Mouse (Mus musculus): ENCODE measurements around the gene Sfn.
A peak's percentile ranks its signal among the peaks of the same experiment; 100 is the strongest.

Gene Sfn

DNA sequence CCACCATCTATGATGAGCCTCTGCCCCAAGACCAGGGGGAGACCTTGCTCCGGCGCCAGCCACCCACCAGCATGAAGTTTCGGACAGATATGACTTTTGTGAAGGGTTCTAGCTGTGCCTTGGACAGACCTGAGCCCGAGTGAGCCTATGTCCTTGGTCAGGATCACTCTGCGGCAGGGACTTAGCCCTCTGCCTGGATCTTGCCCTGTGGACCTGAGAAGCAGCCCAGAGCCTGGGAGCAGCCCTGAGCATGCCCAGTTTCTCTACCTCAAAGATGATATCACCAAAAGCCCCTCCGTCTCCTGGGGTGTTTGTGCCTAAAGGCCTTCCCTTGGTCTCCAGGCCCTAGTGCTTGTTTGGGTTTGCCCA lies 18.3 kb downstream of the Sfn start:
- no peak for DNase-seq (ENCODE audit: low read depth, low spot score)

DNA sequence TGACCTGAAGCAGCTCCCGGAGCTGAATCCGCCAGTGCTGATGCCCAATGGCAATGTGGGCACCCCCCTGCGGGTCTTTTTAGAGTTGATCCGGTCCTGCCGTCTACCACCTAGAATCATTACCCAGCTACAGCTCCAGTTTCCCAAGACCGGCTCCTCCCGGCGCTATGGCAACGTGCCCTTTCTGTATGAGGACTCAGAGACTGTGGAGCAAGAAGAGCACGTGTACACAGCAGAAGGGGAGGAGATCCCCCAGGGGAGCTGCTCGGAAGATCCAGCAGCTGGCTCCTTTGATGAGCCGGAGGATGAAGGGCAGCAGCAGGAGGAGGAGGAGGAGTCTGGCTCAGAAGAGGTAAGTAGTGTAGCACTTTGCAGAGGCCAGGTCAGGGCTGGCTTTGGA lies 24.0 kb downstream of the Sfn start:
- peak; percentile 82 for DNase-seq (ENCODE audit: low read depth, low spot score)

DNA sequence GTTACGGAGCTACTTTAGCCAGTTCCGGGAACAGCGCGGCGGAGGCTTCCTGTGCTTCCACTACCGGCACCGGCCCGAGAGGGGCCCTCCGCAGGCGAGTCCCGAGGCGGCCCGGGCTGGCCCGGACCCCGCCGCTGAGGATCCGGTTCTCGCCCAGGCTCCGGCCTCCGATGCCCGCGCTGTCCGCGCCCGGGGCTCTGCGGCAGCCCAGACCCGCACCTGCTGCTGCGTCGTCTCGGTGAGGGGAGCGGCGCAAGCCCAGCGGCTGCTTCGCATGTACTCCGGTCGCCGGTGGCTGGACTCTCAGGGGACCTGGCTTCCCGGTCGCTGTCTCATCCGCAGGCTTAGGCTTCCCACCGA lies 27.1 kb downstream of the Sfn start:
- no peak for DNase-seq (ENCODE audit: low read depth, low spot score)

DNA sequence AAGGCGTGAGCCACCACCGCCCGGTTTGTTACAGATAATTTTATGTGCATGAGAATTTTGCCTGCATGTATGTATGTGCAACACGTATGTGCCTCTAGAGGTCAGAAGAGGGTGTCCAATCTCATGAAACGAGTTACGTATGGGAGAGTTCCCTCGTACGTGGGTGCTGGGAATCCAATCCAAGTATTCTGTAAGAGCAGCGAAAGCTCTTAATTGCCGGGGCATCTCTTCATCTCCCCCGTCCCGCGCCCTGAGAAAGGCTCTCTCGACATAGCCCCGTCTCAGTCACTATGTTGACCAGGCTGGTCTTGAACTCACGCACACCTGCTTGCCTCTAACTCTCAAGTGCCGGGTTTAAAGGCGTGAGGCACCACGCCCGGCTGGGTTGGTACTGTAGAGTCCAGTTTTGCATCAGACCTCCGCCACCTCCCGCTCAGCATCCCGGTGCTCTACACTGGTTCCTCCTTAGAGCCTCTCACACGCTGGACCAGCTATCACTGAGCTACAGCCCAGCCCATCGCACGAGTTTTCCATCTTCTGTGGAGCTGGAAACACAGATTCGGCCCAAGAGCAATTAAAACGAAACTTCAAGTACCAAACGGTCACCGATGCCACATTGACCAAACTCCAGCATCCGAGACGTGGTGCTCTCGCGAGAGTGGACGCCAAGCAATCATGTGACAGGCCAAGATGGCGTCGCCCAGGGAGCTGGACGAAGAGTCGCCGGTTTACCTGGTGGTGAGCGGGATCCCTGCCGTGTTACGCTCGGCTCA lies 27.7 kb downstream of the Sfn start, which contains the start of gene Gpatch3:
Gene Gpatch3 (plus strand): TSS at position 676 of the 773 bp plus-strand sequence.
- peak; percentile 92 for DNase-seq (ENCODE audit: low read depth, low spot score)

DNA sequence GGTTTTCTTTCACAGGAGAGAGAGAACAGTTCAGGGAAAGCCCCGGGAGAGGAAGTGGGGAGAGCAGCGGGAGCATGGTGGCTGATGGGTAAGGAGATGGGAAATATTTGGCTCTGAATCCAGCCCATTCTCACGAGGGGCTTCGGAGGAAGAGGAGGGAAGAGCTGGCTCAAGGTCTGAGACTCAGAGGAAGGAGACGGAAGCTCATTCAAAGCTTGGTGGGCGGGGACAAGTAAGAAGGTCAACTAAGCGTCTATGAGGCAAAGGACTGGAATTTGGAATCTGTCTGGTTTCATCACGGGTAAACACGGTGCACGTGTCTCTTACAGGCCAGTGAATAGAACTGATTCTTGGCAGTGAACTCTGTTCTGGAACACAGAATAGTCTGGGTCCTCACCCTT lies 31.9 kb downstream of the Sfn start:
- DNase-seq (ENCODE audit: low read depth, low spot score) = peak; percentile 90

DNA sequence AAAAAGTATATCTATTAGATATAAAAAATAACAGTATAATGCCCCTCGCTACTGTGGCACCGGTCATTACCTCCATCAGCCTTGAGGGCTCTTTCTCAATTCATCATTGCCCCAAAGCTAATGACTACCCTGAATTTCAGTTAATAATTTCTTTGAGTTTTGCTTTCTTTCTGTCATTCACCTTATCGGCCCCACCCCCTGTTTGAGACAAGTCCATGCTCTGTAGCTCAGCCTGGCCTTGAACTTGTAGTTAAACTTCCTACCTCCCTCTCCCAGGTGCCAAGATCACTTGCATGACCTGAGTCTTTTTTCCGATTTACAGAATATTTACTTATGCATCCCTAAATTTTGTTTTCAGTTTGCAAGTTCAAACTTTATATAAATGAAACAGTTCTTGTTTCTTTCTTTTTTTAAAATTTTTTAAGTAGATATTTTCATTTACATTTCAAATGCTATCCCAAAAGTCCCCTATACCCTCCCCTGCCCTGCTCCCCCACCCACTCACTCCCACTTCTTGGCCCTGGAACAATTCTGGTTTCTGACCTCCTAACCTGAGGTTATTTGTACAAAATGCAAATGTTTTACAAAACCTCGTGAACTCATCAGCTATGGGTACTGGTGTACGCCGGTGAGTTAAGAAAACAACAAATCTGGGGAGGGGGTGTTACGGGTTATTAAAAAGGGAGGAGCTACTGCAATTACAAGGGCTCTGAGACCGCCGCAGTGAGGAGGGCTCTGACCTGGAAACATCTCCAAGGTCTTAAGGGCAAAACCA lies 32.5 kb downstream of the Sfn start:
- DNase-seq (ENCODE audit: low read depth, low spot score) = no peak

DNA sequence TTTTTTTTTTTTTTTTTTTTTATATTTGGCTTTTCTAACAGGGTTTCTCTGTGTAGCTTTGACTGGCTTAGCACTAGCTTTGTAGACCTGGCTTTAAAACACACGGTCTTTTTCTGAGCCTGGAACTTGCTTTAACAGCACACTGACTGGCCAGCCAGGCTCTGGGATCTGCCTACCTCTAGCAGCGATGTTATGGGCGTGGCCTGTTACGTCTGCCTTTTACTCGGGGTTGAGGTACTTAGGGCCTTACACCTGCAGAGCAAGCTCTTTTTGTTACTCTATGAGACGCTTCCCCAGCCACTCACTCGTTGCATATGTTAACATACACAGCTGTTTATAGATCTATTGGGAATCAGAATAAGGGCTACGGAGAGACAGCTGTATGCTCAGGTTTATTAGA lies 34.7 kb downstream of the Sfn start:
- peak; percentile 76 for DNase-seq (ENCODE audit: low read depth, low spot score)

DNA sequence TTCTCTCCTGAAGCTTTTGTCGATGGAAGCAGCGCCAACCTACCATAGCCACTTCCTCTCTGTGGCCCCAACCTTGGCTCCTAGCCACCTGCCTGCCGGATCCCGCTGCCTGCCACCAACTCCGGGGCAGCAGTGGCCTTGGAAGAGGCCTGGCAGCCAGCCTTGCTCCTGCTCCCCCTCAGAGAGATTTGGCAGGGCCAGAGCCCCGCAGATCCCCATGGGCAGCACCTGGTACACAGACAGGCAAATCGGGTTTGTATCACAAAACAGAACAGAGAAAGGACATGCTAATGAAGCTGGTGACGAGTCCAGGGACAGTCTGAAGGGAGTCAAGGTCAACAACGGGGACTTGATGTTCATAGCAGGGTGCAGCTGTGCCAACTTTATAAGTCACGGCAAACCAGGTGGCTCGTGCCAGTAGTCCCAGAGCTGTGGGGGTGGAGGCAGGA lies 38.8 kb downstream of the Sfn start:
- DNase-seq (ENCODE audit: low read depth, low spot score) = no peak

DNA sequence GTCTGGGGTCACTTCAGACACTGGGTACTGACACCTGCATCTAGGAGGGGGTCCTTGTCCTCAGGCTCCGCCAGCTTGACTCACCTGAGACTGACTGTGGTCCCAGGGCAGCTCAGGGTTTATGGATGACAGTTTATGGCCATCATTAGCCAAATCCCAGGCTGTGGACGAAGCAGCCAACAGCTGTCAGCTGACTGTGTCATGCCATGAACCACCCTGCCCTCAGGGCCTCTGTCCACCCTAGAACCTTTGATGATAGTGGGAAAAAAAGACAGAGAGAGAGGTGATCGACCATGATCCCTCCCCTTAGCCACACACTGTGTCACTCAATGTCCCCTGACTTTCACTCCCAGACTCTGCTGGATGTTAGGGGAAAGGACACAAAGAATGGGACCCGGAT lies 40.3 kb downstream of the Sfn start:
- no peak for DNase-seq (ENCODE audit: low read depth, low spot score)

DNA sequence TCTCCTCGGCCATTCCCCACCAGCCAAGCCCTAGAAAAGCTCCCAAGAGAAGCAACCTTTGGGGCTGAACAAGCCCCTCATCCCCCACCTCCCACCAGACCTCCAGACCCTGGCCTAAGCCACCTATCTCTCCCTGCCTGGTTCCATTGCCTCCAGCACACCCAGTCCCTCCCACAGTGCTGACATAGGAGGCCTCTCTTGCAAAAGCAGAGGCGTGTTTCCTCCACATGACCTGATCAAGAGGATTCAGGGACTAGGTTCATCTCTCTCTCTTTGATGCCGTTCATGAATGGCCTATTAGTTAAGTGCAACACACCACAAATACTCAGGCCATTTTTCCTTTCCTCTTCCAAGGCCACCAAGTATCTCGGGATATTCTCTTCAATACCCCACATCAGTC lies 42.1 kb downstream of the Sfn start:
- no peak for DNase-seq (ENCODE audit: low read depth, low spot score)

DNA sequence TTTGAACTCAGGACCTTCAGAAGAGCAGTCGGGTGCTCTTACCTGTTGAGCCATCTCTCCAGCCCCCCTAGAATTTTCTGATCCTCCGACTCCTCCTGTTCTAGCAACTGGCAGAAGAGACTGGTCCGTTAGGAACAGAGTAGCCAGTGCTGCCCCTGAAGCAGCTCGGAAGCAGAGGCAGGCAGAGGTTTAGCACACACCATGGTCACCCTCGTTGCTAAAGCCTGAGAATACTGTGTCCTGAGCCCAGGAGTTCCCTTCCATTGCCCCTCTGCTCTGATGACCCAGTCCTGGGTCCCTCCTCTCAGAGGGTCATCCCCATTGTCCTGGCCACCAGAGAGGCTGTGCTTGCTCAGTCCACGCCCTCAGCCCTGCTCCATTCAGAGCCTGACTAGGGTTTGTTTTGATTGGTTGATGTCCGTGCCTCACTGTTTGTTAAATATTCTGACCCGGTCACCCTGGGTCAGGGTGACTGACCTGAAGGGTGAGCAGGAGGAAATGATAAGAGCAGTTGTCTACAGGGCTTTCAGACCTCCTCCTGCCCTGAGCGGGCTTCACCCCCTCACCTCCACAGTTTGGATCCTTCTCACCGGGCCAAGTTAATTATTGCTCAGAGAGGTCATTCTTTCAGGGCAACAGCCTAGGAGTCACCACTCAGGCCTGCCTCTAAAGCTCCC lies 44.8 kb downstream of the Sfn start:
- DNase-seq (ENCODE audit: low read depth, low spot score) = no peak

DNA sequence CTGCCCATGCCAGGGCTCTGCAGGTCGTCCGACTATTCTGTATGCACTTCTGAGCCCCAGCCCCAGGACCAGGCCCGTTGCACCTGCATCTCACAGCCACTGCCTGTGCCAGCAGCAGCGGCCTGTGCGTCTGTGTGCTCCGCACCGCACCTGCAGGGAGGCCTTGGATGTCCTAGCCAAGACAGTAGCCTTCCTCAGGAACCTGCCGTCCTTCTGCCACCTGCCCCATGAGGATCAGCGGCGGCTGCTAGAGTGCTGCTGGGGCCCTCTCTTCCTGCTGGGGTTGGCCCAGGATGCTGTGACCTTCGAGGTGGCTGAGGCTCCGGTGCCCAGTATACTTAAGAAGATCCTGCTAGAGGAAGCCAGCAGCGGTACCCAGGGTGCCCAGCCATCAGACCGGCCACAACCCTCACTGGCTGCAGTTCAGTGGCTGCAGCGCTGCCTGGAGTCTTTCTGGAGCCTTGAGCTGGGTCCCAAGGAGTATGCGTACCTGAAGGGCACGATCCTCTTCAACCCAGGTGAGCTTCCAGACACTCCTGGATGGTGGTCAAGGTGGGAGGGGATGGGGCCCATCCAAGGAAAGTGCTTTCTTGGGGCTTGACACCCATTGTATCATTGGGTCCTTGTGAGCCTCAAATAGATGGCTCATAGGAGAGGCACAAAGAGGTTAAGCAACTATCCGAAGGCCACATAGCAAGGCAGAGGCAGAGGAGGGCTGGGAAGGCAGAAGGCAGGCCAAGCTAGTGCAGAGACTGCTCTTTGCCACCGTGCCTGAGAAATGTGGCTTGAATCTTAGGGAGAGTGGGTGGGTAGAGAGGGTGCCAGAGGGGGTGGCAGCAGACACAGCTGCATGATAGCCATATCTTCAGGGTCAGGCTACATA lies 48.3 kb downstream of the Sfn start:
- DNase-seq (ENCODE audit: low read depth, low spot score) = no peak

DNA sequence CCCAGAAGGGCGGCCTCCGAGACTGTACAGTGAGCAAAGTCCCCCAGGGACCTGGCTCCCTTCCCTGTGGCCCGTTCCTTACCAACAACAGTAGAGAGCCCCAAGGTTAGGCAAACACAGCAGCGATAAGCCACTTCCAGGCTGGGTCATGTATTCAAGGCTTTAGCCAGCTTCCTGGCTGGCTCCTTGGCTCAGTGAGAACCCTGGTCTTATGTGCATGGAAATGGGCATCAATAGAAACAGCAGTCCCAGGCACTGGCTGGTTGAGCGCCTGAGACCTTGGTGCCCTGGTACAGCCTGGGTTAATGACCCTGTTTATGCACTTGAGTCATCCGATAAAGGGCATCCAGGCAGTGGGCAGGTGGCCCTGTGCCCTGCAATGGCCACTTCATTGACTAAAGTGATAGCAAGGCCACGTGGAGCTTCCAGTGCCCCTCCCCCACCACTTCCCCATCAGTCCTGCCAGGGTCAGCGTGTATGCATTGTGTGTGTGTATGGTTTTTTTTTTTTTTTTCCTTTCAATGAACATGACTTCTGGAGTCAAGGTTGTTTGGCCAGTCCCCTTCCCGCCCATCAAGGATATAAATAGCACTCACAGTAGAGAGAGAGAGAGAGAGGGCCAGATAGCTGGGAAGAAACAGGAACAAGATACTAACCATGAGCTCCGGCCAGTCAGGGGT lies 49.1 kb downstream of the Sfn start, which contains the start of gene Nr0b2:
Gene Nr0b2 (plus strand): TSS at position 609 of the 680 bp plus-strand sequence.
- no peak for DNase-seq (ENCODE audit: low read depth, low spot score)

DNA sequence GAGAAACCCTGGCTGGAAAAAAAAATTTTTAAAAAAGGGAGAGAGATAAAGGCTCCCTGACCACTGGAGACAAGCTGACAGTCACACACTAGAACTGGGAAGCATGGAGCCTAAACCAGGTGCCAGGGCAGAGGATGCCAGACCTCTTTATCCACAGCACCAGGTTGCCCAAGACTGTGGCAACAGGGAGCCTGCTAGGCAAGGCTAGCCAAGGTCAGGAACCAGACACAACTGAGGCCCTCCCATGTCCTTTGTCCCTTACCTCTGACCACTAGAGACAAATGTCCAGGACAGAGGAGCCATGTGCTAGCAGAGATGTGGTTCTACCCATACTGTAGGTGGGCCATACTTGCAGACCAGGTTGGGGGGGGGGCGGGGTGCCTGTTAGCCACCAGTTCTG lies 49.9 kb downstream of the Sfn start:
- no peak for DNase-seq (ENCODE audit: low read depth, low spot score)
